Mouse (Mus musculus) central nervous system, embryonic 18 days (tissue): Measurements from ENCODE around the gene Atp8b3. TPM values are rescaled to one million over a fixed set of nuclear protein-coding genes. Genes with fewer than 3 reads are reported as not detected.

Source experiments
- polyA plus RNA-seq: library from polyadenylated mRNA; depleted of rRNA; stranded (reverse); fragments of >200 nt; gene quantifications from 2 replicates; pipeline ENCODE4 v1.2.3, GENCODE M21; 2012; rRNA removed

Gene Atp8b3
- polyA plus RNA-seq = 0.56 TPM in 2 replicates

GRCm38 (mm10) chr10:80538710-80539394 is at the start of gene Atp8b3:
Atp8b3 (minus strand) TSS chr10:80539124.

GRCm38 (mm10) chr10:80577195-80578130 is 38.5 kb upstream of the Atp8b3 start, which contains the start of gene Klf16:
Klf16 (minus strand) TSS chr10:80577321.

GRCm38 (mm10) chr10:80561116-80561944 is 22.4 kb upstream of the Atp8b3 start, which contains the start of gene Rexo1:
Rexo1 (minus strand) TSS chr10:80561560.

GRCm38 (mm10) chr10:80494732-80495131 is 44.2 kb downstream of the Atp8b3 start, which contains the start of gene Onecut3:
Onecut3 (plus strand) TSS chr10:80494835.

Other genes starting within 250 kb of the Atp8b3 start
- gene Rps15, start 246.7 kb downstream of the Atp8b3 start, polyA plus RNA-seq = 2,373 and 2,399 TPM in 2 replicates
- 140 and 172 TPM in 2 replicates for gene Apc2, start 243.1 kb downstream of the Atp8b3 start, polyA plus RNA-seq
- gene 2310011J03Rik, start 218.6 kb downstream of the Atp8b3 start, polyA plus RNA-seq = 25.8 and 26.3 TPM in 2 replicates
- gene Pcsk4, start 209.6 kb downstream of the Atp8b3 start, polyA plus RNA-seq = 10.6 and 10.7 TPM in 2 replicates
- gene Reep6, start 209.2 kb downstream of the Atp8b3 start, polyA plus RNA-seq = 3.1 and 3.2 TPM in 2 replicates
- gene Adamtsl5, start 190.7 kb downstream of the Atp8b3 start, polyA plus RNA-seq = 1.2 and 2.2 TPM in 2 replicates
- 14.5 and 15.1 TPM in 2 replicates for gene Plk5, start 182.7 kb downstream of the Atp8b3 start, polyA plus RNA-seq
- gene Mex3d, start 151.5 kb downstream of the Atp8b3 start, polyA plus RNA-seq = 72.2 and 76.7 TPM in 2 replicates
- 199 and 209 TPM in 2 replicates for gene Mbd3, start 139.6 kb downstream of the Atp8b3 start, polyA plus RNA-seq
- 745 and 942 TPM in 2 replicates for gene Uqcr11, start 132.3 kb downstream of the Atp8b3 start, polyA plus RNA-seq
- 60.4 and 61.6 TPM in 2 replicates for gene Tcf3, start 105.5 kb downstream of the Atp8b3 start, polyA plus RNA-seq
- 1.8 and 1.9 TPM in 2 replicates for gene Onecut3, start 44.3 kb downstream of the Atp8b3 start, polyA plus RNA-seq
- 35.8 and 43.3 TPM in 2 replicates for gene Rexo1, start 22.4 kb upstream of the Atp8b3 start, polyA plus RNA-seq
- gene Klf16, start 38.2 kb upstream of the Atp8b3 start, polyA plus RNA-seq = 16.9 and 17.9 TPM in 2 replicates
- 158 and 169 TPM in 2 replicates for gene Abhd17a, start 51.2 kb upstream of the Atp8b3 start, polyA plus RNA-seq
- gene Scamp4, start 63.7 kb upstream of the Atp8b3 start, polyA plus RNA-seq = 48.0 and 52.2 TPM in 2 replicates
- gene Adat3, start 63.8 kb upstream of the Atp8b3 start, polyA plus RNA-seq = 7.8 and 8.9 TPM in 2 replicates
- 3.7 and 4.2 TPM in 2 replicates for gene Gm49322, start 66.9 kb upstream of the Atp8b3 start, polyA plus RNA-seq
- gene Csnk1g2, start 83.7 kb upstream of the Atp8b3 start, polyA plus RNA-seq = 179 and 190 TPM in 2 replicates
- 67.4 and 77.7 TPM in 2 replicates for gene Btbd2, start 117.9 kb upstream of the Atp8b3 start, polyA plus RNA-seq
- gene Mknk2, start 139.0 kb upstream of the Atp8b3 start, polyA plus RNA-seq = 72.1 and 74.4 TPM in 2 replicates
- 33.3 and 34.2 TPM in 2 replicates for gene Mob3a, start 162.9 kb upstream of the Atp8b3 start, polyA plus RNA-seq
- gene Izumo4, start 163.1 kb upstream of the Atp8b3 start, polyA plus RNA-seq = 82.4 and 83.5 TPM in 2 replicates
- 155 and 167 TPM in 2 replicates for gene Ap3d1, start 203.1 kb upstream of the Atp8b3 start, polyA plus RNA-seq
- 28.5 and 36.1 TPM in 2 replicates for gene Dot1l, start 216.1 kb upstream of the Atp8b3 start, polyA plus RNA-seq